ENCODE assay signal across 9 mouse cellular contexts in the genomic region with DNA sequence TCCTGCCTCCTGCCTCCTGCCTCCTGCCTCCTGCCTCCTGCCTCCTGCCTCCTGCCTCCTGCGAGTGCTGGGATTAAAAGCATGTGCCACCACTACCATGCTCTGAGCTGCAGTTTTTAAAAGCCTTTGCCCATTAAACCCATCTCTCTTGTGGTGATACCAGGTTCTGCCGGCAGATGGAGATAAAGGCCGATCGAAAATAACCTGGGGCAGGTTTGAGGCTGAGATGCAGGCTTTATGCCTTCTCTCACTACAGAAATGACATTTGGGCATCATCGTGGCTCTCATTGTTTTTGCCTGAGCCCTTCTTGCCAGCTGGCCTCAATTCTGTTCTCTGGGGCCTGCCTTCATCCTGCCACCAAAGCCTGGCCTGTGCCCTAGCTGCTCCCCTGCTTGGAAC. TPM values are rescaled to one million over a fixed set of nuclear protein-coding genes. Genes with fewer than 3 reads are reported as not detected.
DNase-seq lines count a peak whose midpoint lies in the region; ATAC-seq and TF ChIP-seq lines count a peak whose summit lies in the region.
"Had no signal": no experiment of that assay in that cellular context is flagged by ENCODE, and none has a peak within 500 bp of the region (broad histone marks: within the 10 kb centered on the region; RNA-seq: fewer than 3 reads in every experiment).

No protein-coding gene starts in this region.

- no peaks in the 10 kb centered on the region for H3K9me3 ChIP-seq in liver, embryonic 12.5 days (replicated peaks)

- TF ChIP-seq CTCF in left cerebral cortex, adult 2 months (IDR thresholded peaks at IDR 0.05) = peak; percentile 64

- no peak for ATAC-seq in liver, embryonic 12.5 days
- ATAC-seq in activated CD4-positive, CD25-positive, alpha-beta regulatory T cell, adult 4 months = no peak

- H3K4me1 ChIP-seq in liver, embryonic 12.5 days = peaks cover 13% of the 10 kb centered on the region

- H3K9ac ChIP-seq in liver, embryonic 12.5 days = no peak overlapping the region

- H3K27ac ChIP-seq in liver, embryonic 12.5 days = no peak overlapping the region
- no peak overlapping the region for H3K27ac ChIP-seq in left cerebral cortex, adult 2 months

- no peak overlapping the region for H3K4me2 ChIP-seq in liver, embryonic 12.5 days

- H3K27me3 ChIP-seq in liver, embryonic 12.5 days (replicated peaks) = 0 out of 2 replicates have a peak, but pooled peaks cover 5% of the 10 kb centered on the region

- H3K36me3 ChIP-seq in liver, embryonic 12.5 days = no peaks in the 10 kb centered on the region

- no peak overlapping the region for H3K4me3 ChIP-seq in liver, embryonic 12.5 days
- no peak overlapping the region for H3K4me3 ChIP-seq in left cerebral cortex, adult 2 months

- WGBS in liver, embryonic 12.5 days (ENCODE audit: insufficient replicate concordance) = 5% methylated on average over 5 of the region's 5 CpGs

- DNase-seq in liver (peak; percentile 37), NIH3T3 (ENCODE audit: low read depth) (peak; percentile 74)
- peak; percentile 56 for DNase-seq in cerebellum, adult 11 months
- peak; percentile 63 to 70 for DNase-seq in frontal cortex, postnatal 25 days (ENCODE audit: low spot score in 2 of 2)
- DNase-seq in left cerebral cortex, adult 2 months (ENCODE audit: extremely low spot score in 1 of 2, low spot score in 2 of 2) = peak; percentile 50 to 77
- peak; percentile 63 for DNase-seq in ovary, postnatal 36 days (ENCODE audit: low spot score)

- intact Hi-C loops in left cerebral cortex, adult 2 months (cut with DNase I) = no loop called here

RNA-seq across cellular contexts. Expression of a gene that starts 14.2 kb away (rescaled TPM):
- not detected in 2 replicates for polyA plus RNA-seq in liver, embryonic 12.5 days (2016; fragmentation: Nextera tagmentation; extraction: Ambion mirVana)
- not detected for total RNA-seq in left cerebral cortex, adult 2 months (2021)
- not detected for polyA plus RNA-seq in activated CD4-positive, CD25-positive, alpha-beta regulatory T cell, adult 4 months (2017; shearing (Covaris generic))
- total RNA-seq: gastrocnemius, adult 8-10 months had no signal

RNA-seq across cellular contexts. Expression of a gene that starts 26.6 kb away (rescaled TPM):
- polyA plus RNA-seq in liver, embryonic 12.5 days (2016; fragmentation: Nextera tagmentation; extraction: Ambion mirVana) = not detected in 2 replicates
- total RNA-seq in left cerebral cortex, adult 2 months (2021) = not detected
- not detected for polyA plus RNA-seq in activated CD4-positive, CD25-positive, alpha-beta regulatory T cell, adult 4 months (2017; shearing (Covaris generic))
- total RNA-seq: gastrocnemius, adult 8-10 months had no signal

RNA-seq across cellular contexts. Expression of a gene that starts 34.9 kb away (rescaled TPM):
- polyA plus RNA-seq in liver, embryonic 12.5 days (2016; fragmentation: Nextera tagmentation; extraction: Ambion mirVana) = 0.27 and 0.35 TPM in 2 replicates
- total RNA-seq in left cerebral cortex, adult 2 months (2021) = 1 to 10 TPM; 2.4 to 3.0 TPM
- polyA plus RNA-seq in activated CD4-positive, CD25-positive, alpha-beta regulatory T cell, adult 4 months (2017; shearing (Covaris generic)) = not detected
- total RNA-seq: gastrocnemius, adult 8-10 months had no signal

RNA-seq across cellular contexts. Expression of a gene that starts 35.4 kb away (rescaled TPM):
- polyA plus RNA-seq in liver, embryonic 12.5 days (2016; fragmentation: Nextera tagmentation; extraction: Ambion mirVana) = 29.4 and 29.7 TPM in 2 replicates
- 1 to 10 TPM; 8.5 to 9.9 TPM for total RNA-seq in left cerebral cortex, adult 2 months (2021)
- under 1 TPM; 0.70 to 0.74 TPM for polyA plus RNA-seq in activated CD4-positive, CD25-positive, alpha-beta regulatory T cell, adult 4 months (2017; shearing (Covaris generic))

RNA-seq across cellular contexts. Expression of a gene that starts 39.7 kb away (rescaled TPM):
- not detected in 2 replicates for polyA plus RNA-seq in liver, embryonic 12.5 days (2016; fragmentation: Nextera tagmentation; extraction: Ambion mirVana)
- total RNA-seq in left cerebral cortex, adult 2 months (2021) = not detected
- polyA plus RNA-seq in activated CD4-positive, CD25-positive, alpha-beta regulatory T cell, adult 4 months (2017; shearing (Covaris generic)) = not detected
- total RNA-seq: gastrocnemius, adult 8-10 months had no signal
